Mouse (Mus musculus): ENCODE data around the gene Ndufaf7. TPM values are rescaled to one million over a fixed set of nuclear protein-coding genes. Genes with fewer than 3 reads are reported as not detected.

Ndufaf7 gene
- polyA plus RNA-seq (2016; fragmentation: Nextera tagmentation; extraction: Ambion mirVana): 47.1 and 48.7 TPM in 2 replicates

DNA sequence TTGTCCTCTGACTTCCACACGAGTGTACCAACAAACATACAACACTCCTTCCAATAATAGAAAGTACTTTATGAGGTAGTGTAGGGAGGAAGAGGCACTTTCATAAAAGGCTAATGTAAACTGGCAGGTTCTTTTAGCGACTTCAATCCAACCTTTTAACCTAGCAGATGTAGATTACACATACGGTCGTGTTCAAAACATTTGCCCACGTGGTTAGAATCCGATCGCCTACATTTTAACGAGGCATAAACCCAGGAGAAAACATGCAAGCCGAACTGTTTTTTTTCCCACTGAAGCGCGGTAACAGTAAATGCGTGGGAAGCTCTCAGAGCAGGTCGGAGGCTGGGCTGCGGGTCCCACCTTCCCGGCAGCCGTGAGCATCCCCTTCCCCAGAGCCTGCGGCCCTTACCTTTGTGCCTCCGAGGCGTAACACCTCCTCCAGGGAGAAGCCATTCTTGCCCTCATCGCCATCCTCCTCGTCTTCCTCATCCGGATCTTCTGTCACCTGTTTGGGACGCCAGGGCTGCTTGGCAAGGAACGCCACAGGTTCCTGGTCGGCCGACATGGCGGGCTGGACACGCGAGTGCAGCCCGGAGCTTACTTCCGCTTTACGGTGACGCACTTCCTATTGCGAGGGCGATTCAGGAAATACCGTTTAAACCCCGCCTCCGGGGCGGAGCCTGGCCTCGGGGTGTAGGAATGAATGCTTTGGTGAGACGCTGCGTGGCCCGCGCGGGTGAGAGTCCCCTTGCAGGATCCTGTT, at the start of gene Ndufaf7, which contains the start of gene Cebpz:
TSS of gene Ndufaf7 (plus strand) at position 671 of the 763 bp plus-strand sequence.
TSS of gene Cebpz (minus strand) at position 601 of the 763 bp plus-strand sequence.
- WGBS: under 1% methylated on average over 45 of the region's 45 CpGs
- Histone ChIP-seq H3K9me3 (no peaks in the 10 kb centered on the region), H3K36me3 (replicated peaks) (peaks cover 48% of the 10 kb centered on the region), H3K4me1 (peaks cover 17% of the 10 kb centered on the region), H3K4me3 (peak within 1 kb of the TSS; percentile 91), H3K27me3 (replicated peaks; ENCODE audit: low read depth, poor library complexity, severe bottlenecking) (no peaks in the 10 kb centered on the region), H3K27ac (replicated peaks) (peak within 1 kb of the TSS; percentile 84)
- DNase-seq (ENCODE audit: low spot score): peak; percentile 98

DNA sequence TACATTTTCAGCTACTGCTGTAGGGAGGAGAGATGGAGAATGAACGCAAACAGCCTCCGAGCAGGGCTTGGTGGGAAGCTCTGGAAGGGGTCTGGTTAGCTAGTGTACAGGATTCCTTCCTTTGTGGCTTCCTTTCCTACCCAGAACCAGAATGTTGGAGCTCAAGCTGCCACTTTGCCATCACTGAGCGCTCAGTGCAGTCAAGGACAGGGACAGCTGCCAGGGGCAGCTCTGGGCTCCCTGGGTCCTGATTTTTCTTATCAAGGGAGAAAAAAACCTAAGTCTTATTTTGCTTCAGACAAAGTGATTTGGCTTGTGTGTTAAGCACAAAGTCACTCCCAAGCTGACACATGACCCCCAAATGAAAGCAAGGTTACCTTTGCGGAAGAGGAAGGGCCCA, 48.4 kb upstream of the Ndufaf7 start:
- DNase-seq (ENCODE audit: low spot score): no peak
- Histone ChIP-seq H3K27ac (replicated peaks) (no peak overlapping the region), H3K9me3 (no peaks in the 10 kb centered on the region), H3K27me3 (replicated peaks; ENCODE audit: low read depth, poor library complexity, severe bottlenecking) (no peaks in the 10 kb centered on the region), H3K36me3 (replicated peaks) (no peaks in the 10 kb centered on the region), H3K4me3 (no peak overlapping the region), H3K4me1 (no peaks in the 10 kb centered on the region)
- 86% methylated on average over 4 of the region's 4 CpGs for WGBS

GRCm38 (mm10) chr17:78889184-78889583, 47.8 kb upstream of the Ndufaf7 start:
- WGBS: 49% methylated on average over 3 of the region's 3 CpGs
- Histone ChIP-seq H3K36me3 (replicated peaks) (no peaks in the 10 kb centered on the region), H3K9me3 (no peaks in the 10 kb centered on the region), H3K4me3 (no peak overlapping the region), H3K27ac (replicated peaks) (no peak overlapping the region), H3K27me3 (replicated peaks; ENCODE audit: low read depth, poor library complexity, severe bottlenecking) (no peaks in the 10 kb centered on the region), H3K4me1 (no peaks in the 10 kb centered on the region)
- no peak for DNase-seq (ENCODE audit: low spot score)

- Histone ChIP-seq H3K36me3 (replicated peaks) (no peaks in the 10 kb centered on the region), H3K4me3 (no peak overlapping the region), H3K27me3 (replicated peaks; ENCODE audit: low read depth, poor library complexity, severe bottlenecking) (no peaks in the 10 kb centered on the region), H3K9me3 (no peaks in the 10 kb centered on the region), H3K27ac (replicated peaks) (no peak overlapping the region), H3K4me1 (no peaks in the 10 kb centered on the region; the same call in 1 of the 2 replicates)
- 81% methylated on average over 9 of the region's 9 CpGs for WGBS
- no peak for DNase-seq (ENCODE audit: low spot score)
Observed at GRCm38 (mm10) chr17:78891020-78891419, 45.9 kb upstream of the Ndufaf7 start.

GRCm38 (mm10) chr17:78894991-78895390, 41.9 kb upstream of the Ndufaf7 start:
- Histone ChIP-seq H3K27ac (replicated peaks) (no peak overlapping the region), H3K27me3 (replicated peaks; ENCODE audit: low read depth, poor library complexity, severe bottlenecking) (no peaks in the 10 kb centered on the region), H3K4me3 (no peak overlapping the region), H3K36me3 (replicated peaks) (no peaks in the 10 kb centered on the region), H3K9me3 (no peaks in the 10 kb centered on the region), H3K4me1 (no peaks in the 10 kb centered on the region; the same call in 1 of the 2 replicates)
- no peak for DNase-seq (ENCODE audit: low spot score)
- 82% methylated on average over 7 of the region's 7 CpGs for WGBS

GRCm38 (mm10) chr17:78895394-78895793, 41.5 kb upstream of the Ndufaf7 start:
- peak; percentile 46 for DNase-seq (ENCODE audit: low spot score)
- 52% methylated on average over 8 of the region's 8 CpGs for WGBS

DNA sequence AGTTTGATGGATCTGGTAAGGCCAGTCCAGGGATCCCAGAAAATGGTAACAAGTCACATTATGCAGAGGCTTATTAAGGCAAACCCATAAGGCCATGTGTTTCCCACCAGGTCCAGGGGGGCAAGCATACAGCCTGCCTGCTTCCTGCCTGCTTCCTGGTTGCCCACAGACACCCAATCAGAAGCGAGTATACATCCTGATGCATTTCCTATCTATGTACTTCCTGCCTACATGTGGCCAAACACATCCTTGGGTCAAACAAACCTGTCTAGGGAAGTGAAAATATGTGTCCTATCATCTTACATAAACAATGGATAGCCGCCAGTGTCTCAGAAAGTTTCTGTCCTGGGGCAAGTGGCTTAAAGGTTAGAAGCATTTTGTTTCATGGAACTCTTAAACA, 33.8 kb upstream of the Ndufaf7 start:
- 82% methylated on average over 2 of the region's 2 CpGs for WGBS
- Histone ChIP-seq H3K27me3 (replicated peaks; ENCODE audit: low read depth, poor library complexity, severe bottlenecking) (no peaks in the 10 kb centered on the region), H3K4me3 (no peak overlapping the region), H3K4me1 (peaks cover 5% of the 10 kb centered on the region; the same call in 1 of the 2 replicates), H3K9me3 (no peaks in the 10 kb centered on the region), H3K27ac (replicated peaks) (no peak overlapping the region), H3K36me3 (replicated peaks) (no peaks in the 10 kb centered on the region)
- no peak for DNase-seq (ENCODE audit: low spot score)

More at GRCm38 (mm10) chr17:78895394-78895793, 41.5 kb upstream of the Ndufaf7 start:
- Histone ChIP-seq H3K27me3 (replicated peaks; ENCODE audit: low read depth, poor library complexity, severe bottlenecking) (no peaks in the 10 kb centered on the region), H3K4me3 (no peak overlapping the region), H3K27ac (replicated peaks) (no peak overlapping the region), H3K9me3 (no peaks in the 10 kb centered on the region), H3K4me1 (no peaks in the 10 kb centered on the region; the same call in 1 of the 2 replicates), H3K36me3 (replicated peaks) (no peaks in the 10 kb centered on the region)

GRCm38 (mm10) chr17:78906892-78907291, 30.0 kb upstream of the Ndufaf7 start, which contains the start of gene Sult6b1:
Gene Sult6b1 (minus strand): TSS chr17:78906992.
- no peak for DNase-seq (ENCODE audit: low spot score)
- Histone ChIP-seq H3K9me3 (no peaks in the 10 kb centered on the region), H3K4me1 (peaks cover 5% of the 10 kb centered on the region; the same call in 1 of the 2 replicates), H3K27ac (replicated peaks) (no peak within 1 kb of the TSS), H3K27me3 (replicated peaks; ENCODE audit: low read depth, poor library complexity, severe bottlenecking) (no peaks in the 10 kb centered on the region), H3K4me3 (no peak within 1 kb of the TSS), H3K36me3 (replicated peaks) (no peaks in the 10 kb centered on the region)
- 88% methylated on average over 5 of the region's 5 CpGs for WGBS

GRCm38 (mm10) chr17:78909374-78909773, 27.6 kb upstream of the Ndufaf7 start:
- no peak for DNase-seq (ENCODE audit: low spot score)
- H3K36me3 ChIP-seq (replicated peaks): no peaks in the 10 kb centered on the region
- whole genome bisulfite sequencing: 77% methylated on average over 2 of the region's 2 CpGs
- no peak overlapping the region for H3K4me3 ChIP-seq
- H3K27me3 ChIP-seq (replicated peaks; ENCODE audit: low read depth, poor library complexity, severe bottlenecking): no peaks in the 10 kb centered on the region
- peaks cover 12% of the 10 kb centered on the region; the same call in 1 of the 2 replicates for H3K4me1 ChIP-seq
- H3K9me3 ChIP-seq: no peaks in the 10 kb centered on the region
- no peak overlapping the region for H3K27ac ChIP-seq (replicated peaks)

DNA sequence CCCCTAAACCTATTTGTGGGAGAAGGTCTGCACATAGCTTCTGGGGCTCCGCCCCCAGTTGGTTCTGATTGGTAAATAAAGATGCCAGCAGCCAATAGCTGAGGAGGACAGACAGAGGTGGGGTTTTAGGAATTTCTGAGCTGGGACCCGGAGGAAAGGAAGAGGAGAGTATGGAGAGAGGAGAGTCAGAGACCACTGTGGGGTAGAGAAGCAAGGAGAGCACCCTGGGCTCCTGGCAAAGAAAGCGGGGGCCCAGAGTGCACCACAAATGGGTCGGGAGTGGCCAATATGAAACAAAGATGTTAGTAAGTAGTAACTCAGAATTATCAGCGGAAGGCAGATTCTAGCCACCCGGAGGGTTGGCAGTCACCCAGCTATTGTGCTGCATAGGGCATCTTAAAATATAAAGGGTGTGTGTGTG, 24.1 kb upstream of the Ndufaf7 start:
- peak; percentile 42 for DNase-seq (ENCODE audit: low spot score)
- no peaks in the 10 kb centered on the region for H3K27me3 ChIP-seq (replicated peaks; ENCODE audit: low read depth, poor library complexity, severe bottlenecking)
- peaks cover 20% of the 10 kb centered on the region for H3K4me1 ChIP-seq
- no peaks in the 10 kb centered on the region for H3K9me3 ChIP-seq
- peak overlapping the region; percentile 50 for H3K4me3 ChIP-seq
- peak overlapping the region; percentile 25; the same call in 1 of the 2 replicates for H3K27ac ChIP-seq (replicated peaks)
- 0 out of 2 replicates have a peak, but pooled peaks cover 3% of the 10 kb centered on the region for H3K36me3 ChIP-seq (replicated peaks)
- WGBS: 38% methylated on average over 6 of the region's 6 CpGs

DNA sequence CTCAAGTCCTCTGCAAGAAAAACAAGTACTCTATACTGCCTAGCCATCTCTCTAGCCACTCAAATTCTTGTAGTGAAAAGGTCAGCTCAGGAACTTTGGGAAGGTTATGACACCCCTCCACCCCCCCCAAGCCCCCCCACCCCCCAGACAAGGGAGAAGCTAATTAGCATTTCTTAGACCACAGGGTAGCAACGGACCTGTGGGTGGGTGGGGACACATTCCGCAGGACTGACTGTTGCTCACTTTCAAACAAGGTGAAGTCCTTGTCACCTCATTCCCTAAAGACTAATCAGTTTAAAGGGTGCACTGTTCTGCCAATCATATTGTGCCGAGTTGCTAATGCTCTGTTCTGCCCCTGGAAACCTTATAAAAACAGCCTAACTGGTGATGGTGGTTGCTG, 23.0 kb upstream of the Ndufaf7 start:
- Histone ChIP-seq H3K4me3 (no peak overlapping the region), H3K27ac (replicated peaks) (no peak overlapping the region), H3K27me3 (replicated peaks; ENCODE audit: low read depth, poor library complexity, severe bottlenecking) (no peaks in the 10 kb centered on the region), H3K4me1 (peaks cover 20% of the 10 kb centered on the region), H3K36me3 (replicated peaks) (peaks cover 14% of the 10 kb centered on the region), H3K9me3 (no peaks in the 10 kb centered on the region)
- DNase-seq (ENCODE audit: low spot score): no peak
- 78% methylated on average over 3 of the region's 3 CpGs for WGBS

- no peak for DNase-seq (ENCODE audit: low spot score)
- peak overlapping the region; percentile 70 for H3K4me3 ChIP-seq
- peaks cover 32% of the 10 kb centered on the region for H3K36me3 ChIP-seq (replicated peaks)
- no peaks in the 10 kb centered on the region for H3K27me3 ChIP-seq (replicated peaks; ENCODE audit: low read depth, poor library complexity, severe bottlenecking)
- no peaks in the 10 kb centered on the region for H3K9me3 ChIP-seq
- peaks cover 20% of the 10 kb centered on the region for H3K4me1 ChIP-seq
- H3K27ac ChIP-seq (replicated peaks): peak overlapping the region; percentile 87
- 56% methylated on average over 6 of the region's 6 CpGs for WGBS
Observed at GRCm38 (mm10) chr17:78915772-78916171, 21.2 kb upstream of the Ndufaf7 start.

DNA sequence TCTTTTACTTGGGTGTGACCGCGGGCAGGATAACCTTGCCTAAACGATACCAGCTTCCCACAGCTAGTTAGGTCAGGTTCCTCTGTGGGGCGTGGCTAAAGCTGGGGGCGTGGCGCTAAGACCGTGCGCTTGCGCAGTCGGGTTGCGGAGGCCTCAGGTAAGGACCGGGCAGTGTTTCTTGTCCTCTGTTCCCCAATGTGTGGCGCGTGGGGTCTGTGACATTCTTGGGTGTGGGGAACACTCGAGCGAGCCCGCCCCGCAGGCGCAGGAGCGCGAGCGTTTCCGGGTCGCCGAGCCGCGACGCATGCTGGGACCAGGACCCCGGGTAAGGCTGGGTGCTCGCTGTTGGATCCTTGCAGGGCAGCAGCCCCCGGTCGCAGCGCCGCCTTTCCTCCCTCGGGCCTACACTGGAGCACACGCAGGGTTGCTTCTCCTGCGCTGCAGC, 20.5 kb upstream of the Ndufaf7 start, which contains the start of gene Cebpzos:
TSS of gene Cebpzos (plus strand) at position 132 of the 445 bp plus-strand sequence.
- H3K4me3 ChIP-seq: peak within 1 kb of the TSS; percentile 70
- under 1% methylated on average over 37 of the region's 37 CpGs for WGBS
- H3K9me3 ChIP-seq: no peaks in the 10 kb centered on the region
- H3K27ac ChIP-seq (replicated peaks): peak within 1 kb of the TSS; percentile 87
- H3K27me3 ChIP-seq (replicated peaks; ENCODE audit: low read depth, poor library complexity, severe bottlenecking): no peaks in the 10 kb centered on the region
- peaks cover 20% of the 10 kb centered on the region for H3K4me1 ChIP-seq
- H3K36me3 ChIP-seq (replicated peaks): peaks cover 38% of the 10 kb centered on the region
- peak; percentile 92 for DNase-seq (ENCODE audit: low spot score)
